Mouse (Mus musculus) embryonic facial prominence, embryonic 15.5 days (tissue): Measurements from ENCODE around the gene Thrsp. TPM values are rescaled to one million over a fixed set of nuclear protein-coding genes. Genes with fewer than 3 reads are reported as not detected.
A peak's percentile ranks its signal among the peaks of the same experiment; 100 is the strongest.

Experiments
- ATAC-seq: fragments of 200-750 bp; cut with Nextera tagmentation; 2 replicates; pipeline ENCODE4 v1.8.0; 2017; ENCODE audit warnings: low read depth, moderate TSS enrichment; ENCODE audit not compliant: insufficient number of reproducible peaks, low FRiP score, low TSS enrichment
- H3K27ac ChIP-seq: fragments of 300-500 bp; sonication (generic); replicated peaks from 2 replicates; pipeline ENCODE4 v1.5.1; 2015; ENCODE audit warnings: mild to moderate bottlenecking, inconsistent platforms
- H3K27me3 ChIP-seq: fragments of 300-500 bp; sonication (generic); 2 replicates; pipeline ENCODE4 v1.6.1; 2015; ENCODE audit warnings: inconsistent platforms
- H3K36me3 ChIP-seq: fragments of 300-500 bp; sonication (generic); 2 replicates; pipeline ENCODE4 v1.6.1; 2015; ENCODE audit warnings: mild to moderate bottlenecking, inconsistent platforms
- H3K4me1 ChIP-seq: fragments of 300-500 bp; sonication (generic); 2 replicates; pipeline ENCODE4 v1.6.1; 2015; ENCODE audit warnings: inconsistent platforms
- H3K4me2 ChIP-seq: fragments of 300-500 bp; sonication (generic); replicated peaks from 2 replicates; pipeline ENCODE4 v1.6.1; 2015; ENCODE audit warnings: mild to moderate bottlenecking, inconsistent platforms
- H3K4me3 ChIP-seq: fragments of 300-500 bp; sonication (generic); replicated peaks from 2 replicates; pipeline ENCODE4 v1.5.1; 2015; ENCODE audit warnings: mild to moderate bottlenecking, inconsistent platforms
- H3K9ac ChIP-seq: fragments of 300-500 bp; sonication (generic); 2 replicates; pipeline ENCODE4 v1.6.1; 2015; ENCODE audit warnings: inconsistent platforms
- H3K9me3 ChIP-seq: fragments of 300-500 bp; sonication (generic); replicated peaks from 2 replicates; pipeline ENCODE4 v1.6.1; 2016; ENCODE audit warnings: inconsistent platforms
- WGBS: fragments of 180-500 bp; shearing (Covaris S2); methylation state at CpG from one replicate; pipeline ENCODE4 v1.1.7; 2015; 5-methylcytosine and 5-hydroxymethylcytosine counted together
- polyA plus RNA-seq: library from polyadenylated mRNA; unstranded; fragments of >200 nt; fragmentation: Nextera tagmentation; extraction: Ambion mirVana; gene quantifications from 2 replicates; pipeline ENCODE4 v1.2.1, GENCODE M21; 2015

The Thrsp gene
- polyA plus RNA-seq, 1 experiment from 2014 or later, result 0.84 TPM

DNA sequence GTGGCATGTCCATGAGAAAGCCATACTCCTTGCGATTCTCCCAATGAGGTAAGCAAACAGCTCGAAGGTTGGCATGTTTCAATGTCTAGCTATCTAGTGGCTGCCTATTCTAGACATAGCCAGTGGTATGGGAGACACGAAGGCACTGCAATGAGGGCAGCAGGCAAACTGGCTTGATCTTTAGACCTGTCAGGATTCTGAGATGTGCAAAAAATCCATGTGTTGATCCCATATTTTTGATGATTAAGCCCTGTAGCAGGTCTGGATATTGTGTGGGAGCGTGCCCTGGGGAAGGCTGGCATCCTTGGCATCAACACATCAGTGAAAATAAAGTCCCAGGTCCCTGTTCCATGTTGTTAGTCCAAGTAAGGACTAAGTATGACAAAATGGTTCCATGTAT lies 29.0 kb downstream of the Thrsp start:
- ATAC-seq, result no peak
- Histone ChIP-seq H3K27me3 (no peaks in the 10 kb centered on the region), H3K4me3 (no peak overlapping the region), H3K4me1 (no peaks in the 10 kb centered on the region), H3K9me3 (no peaks in the 10 kb centered on the region), H3K27ac (no peak overlapping the region), H3K9ac (no peak overlapping the region), H3K36me3 (peaks cover 67% of the 10 kb centered on the region), H3K4me2 (no peak overlapping the region)
- 95% methylated on average over 4 of the region's 4 CpGs for WGBS

DNA sequence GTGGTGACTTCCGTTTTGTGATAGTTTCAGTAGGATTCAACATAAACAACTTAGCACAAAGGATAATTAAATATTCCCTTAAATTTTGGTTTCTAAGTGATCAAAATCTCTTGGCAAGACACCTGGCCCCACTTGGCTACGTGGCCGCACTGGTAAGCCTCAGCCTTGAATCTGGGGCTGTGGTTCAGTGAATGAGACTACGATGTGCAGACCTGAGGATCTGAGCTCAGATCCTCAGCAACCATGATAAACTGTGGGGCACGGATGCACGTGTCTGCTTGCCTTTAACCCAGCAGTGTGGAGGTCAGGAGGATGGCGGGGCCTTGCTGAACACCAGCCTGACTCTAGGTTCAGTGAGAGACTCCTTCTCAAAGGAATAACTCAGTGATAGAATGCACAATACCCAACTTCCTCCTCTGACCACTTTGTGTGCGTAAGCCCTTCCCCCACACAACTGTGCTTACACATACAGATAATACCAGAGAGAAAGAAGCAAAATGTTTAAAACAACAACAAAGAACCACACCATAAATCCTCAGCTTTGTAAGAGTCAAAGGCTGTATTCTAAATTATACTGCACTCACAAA lies 29.9 kb downstream of the Thrsp start:
- Histone ChIP-seq H3K4me1 (no peaks in the 10 kb centered on the region), H3K4me2 (no peak overlapping the region), H3K36me3 (peaks cover 76% of the 10 kb centered on the region), H3K27me3 (no peaks in the 10 kb centered on the region), H3K9me3 (no peaks in the 10 kb centered on the region), H3K9ac (no peak overlapping the region), H3K4me3 (no peak overlapping the region), H3K27ac (no peak overlapping the region)
- WGBS, result 91% methylated on average over 8 of the region's 8 CpGs
- no peak for ATAC-seq

DNA sequence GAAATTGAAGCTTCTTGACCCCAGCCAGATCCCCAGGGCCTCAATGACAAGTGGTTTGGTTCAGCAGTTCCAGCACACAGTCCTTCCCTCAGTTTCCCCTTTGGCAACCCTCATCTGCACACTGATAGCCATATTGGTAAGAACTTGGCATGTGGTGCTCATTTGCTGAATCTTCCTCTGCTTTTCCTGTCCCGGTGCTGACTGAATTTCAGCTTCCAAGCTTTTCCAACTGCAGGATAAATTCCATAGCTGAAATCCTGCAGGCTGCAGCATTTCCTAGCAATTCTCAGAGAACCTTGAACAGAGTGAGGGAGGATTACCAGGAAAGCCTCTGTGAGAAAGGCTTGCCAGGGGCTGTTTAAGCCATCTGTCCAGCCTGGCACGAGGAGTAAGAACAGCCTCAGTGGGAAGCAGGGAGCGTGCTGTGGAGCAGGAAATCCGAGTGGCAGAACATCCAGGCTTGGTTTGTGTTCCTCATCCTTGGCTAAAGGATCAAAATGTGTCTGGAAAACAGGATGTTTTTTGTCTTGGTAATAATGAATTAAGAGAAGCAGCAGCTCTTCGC lies 30.6 kb downstream of the Thrsp start:
- Histone ChIP-seq H3K4me1 (no peaks in the 10 kb centered on the region), H3K27me3 (no peaks in the 10 kb centered on the region), H3K4me3 (no peak overlapping the region), H3K9me3 (no peaks in the 10 kb centered on the region), H3K9ac (no peak overlapping the region), H3K36me3 (peaks cover 78% of the 10 kb centered on the region), H3K27ac (no peak overlapping the region), H3K4me2 (no peak overlapping the region)
- no peak for ATAC-seq
- WGBS, result 79% methylated on average over 5 of the region's 5 CpGs

DNA sequence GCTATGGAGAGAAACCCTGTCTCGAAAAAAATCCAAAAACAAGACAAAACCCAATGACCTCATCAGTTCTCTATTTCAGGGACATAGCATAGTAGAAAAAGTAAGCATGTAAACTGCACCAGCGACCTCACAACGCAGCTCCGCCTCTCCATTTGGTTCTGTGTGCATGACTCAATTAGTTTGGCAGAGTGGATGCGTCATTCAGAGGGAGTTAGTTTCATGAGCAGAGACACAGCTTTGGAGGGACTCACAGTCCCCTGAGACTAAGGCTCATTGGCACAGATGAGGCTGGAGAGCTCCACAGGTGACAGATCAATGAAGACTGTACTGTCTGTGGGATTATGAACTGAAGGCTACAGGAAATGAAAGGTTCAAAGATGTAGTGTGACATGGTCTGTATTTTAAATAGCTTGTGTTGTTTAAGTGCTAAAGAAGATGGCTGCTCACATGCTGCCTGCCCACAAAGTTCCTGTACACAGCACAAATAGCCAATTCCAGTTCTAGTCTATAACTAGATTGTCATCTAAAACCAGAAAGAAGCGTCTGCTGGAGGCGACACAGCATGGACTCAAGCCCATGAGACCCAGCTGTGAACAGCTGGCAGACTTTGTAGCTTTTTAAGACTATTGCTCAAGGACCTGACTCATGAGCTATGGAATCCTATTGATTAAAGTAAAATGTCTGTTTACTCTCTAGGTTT lies 31.3 kb downstream of the Thrsp start:
- 0 out of 2 replicates have a peak, but pooled peaks have one; percentile 15 for ATAC-seq
- H3K4me2 ChIP-seq, result no peak overlapping the region
- no peak overlapping the region for H3K9ac ChIP-seq
- H3K9me3 ChIP-seq, result no peaks in the 10 kb centered on the region
- peaks cover 78% of the 10 kb centered on the region for H3K36me3 ChIP-seq
- no peak overlapping the region for H3K27ac ChIP-seq
- H3K4me1 ChIP-seq, result no peaks in the 10 kb centered on the region
- H3K27me3 ChIP-seq, result no peaks in the 10 kb centered on the region
- WGBS, result 90% methylated on average over 7 of the region's 7 CpGs
- H3K4me3 ChIP-seq, result no peak overlapping the region

DNA sequence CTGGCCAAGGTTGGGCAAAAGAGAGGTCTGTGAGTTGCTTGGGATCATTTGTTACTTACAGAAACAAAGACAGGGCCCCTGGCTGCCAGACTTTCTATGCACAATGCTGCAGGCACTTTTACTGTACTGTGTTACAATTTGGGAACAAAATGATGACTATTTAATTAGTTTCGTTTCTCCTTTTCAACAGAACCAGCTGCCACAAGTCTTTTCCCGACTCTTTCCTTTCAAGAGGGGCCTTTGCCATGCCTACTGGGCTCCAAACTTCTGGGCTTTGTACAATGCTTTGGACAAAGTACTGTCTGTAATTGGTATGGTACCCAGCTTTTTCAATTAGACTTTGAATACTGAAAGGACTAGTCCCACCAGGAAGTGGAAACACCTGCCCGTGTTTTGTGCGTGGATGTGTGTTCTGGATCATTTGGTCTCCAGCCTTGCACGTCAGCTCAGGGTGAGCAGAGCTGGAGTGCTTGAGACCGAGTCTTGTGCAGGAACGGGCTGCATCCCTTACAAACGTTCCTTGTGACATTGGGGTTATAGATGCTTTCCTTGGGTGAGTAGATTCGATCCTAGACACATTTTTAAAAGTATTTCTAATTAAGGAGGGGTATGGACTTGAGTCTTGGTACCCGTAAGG lies 33.9 kb downstream of the Thrsp start:
- no peak overlapping the region for H3K9ac ChIP-seq
- H3K27me3 ChIP-seq, result no peaks in the 10 kb centered on the region
- ATAC-seq, result no peak
- WGBS, result 88% methylated on average over 10 of the region's 10 CpGs
- no peak overlapping the region for H3K4me3 ChIP-seq
- H3K4me1 ChIP-seq, result no peaks in the 10 kb centered on the region
- peaks cover 79% of the 10 kb centered on the region for H3K36me3 ChIP-seq
- H3K4me2 ChIP-seq, result no peak overlapping the region
- H3K27ac ChIP-seq, result no peak overlapping the region
- H3K9me3 ChIP-seq, result no peaks in the 10 kb centered on the region

DNA sequence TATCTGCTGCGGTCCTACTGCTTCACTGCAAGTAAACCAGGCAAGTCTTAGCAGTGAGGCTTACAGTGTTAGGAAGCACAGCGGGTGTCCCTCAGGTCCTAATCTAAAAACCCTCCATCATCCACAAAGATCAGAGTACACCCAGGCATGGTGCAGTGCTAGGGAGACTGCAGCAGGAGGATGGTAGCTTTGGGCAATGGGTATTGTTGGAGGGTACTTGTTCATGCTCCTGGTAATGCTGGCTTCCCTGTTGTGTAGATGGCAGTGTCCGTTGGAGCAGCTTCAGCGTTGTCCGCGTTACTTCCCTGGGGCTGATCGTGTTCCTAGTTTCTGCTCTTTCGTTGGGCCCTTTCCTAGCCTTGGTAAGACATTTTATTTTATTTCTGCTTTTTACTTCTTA lies 34.9 kb downstream of the Thrsp start:
- no peaks in the 10 kb centered on the region for H3K27me3 ChIP-seq

DNA sequence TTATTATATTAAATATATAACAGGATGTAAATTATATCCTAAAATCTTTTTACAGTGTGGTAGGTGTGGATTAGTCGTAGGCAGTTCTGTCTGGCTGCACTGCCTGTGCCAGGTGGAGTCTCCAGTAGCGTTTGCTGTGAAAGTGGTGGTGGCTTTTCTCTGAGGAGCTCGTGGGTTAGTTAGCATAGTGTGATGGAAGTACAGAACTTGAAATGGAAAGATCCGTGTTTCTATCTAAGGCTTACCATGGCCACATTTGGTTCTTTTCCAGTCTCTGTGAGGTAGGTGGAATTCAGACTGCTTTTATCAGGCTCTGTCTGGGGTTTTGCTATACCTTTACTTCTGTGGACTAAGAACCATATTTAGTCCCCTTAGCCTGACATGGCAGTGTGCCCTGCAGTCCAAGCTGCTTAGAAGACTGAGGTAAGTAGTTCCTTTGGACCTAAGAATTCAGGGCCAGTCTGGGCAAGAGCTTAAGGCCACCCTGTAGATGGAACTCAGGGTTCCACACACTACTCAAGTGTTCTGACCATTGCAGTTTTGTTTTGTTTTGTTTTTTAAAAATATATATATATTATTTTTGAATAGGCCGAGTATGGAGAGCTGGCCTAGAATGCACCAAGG lies 36.9 kb downstream of the Thrsp start:
- no peaks in the 10 kb centered on the region for H3K27me3 ChIP-seq
- H3K4me1 ChIP-seq, result no peaks in the 10 kb centered on the region
- H3K4me3 ChIP-seq, result no peak overlapping the region
- H3K36me3 ChIP-seq, result peaks cover 75% of the 10 kb centered on the region
- ATAC-seq, result no peak
- 90% methylated on average over 5 of the region's 5 CpGs for WGBS
- no peak overlapping the region for H3K9ac ChIP-seq
- no peaks in the 10 kb centered on the region for H3K9me3 ChIP-seq
- no peak overlapping the region for H3K4me2 ChIP-seq
- no peak overlapping the region for H3K27ac ChIP-seq

More for the DNA sequence above, 34.9 kb downstream of the Thrsp start:
- ATAC-seq, result no peak
- Histone ChIP-seq H3K36me3 (peaks cover 81% of the 10 kb centered on the region), H3K27ac (no peak overlapping the region), H3K4me3 (no peak overlapping the region), H3K9ac (no peak overlapping the region), H3K9me3 (no peaks in the 10 kb centered on the region), H3K4me1 (no peaks in the 10 kb centered on the region), H3K4me2 (no peak overlapping the region)
- 94% methylated on average over 8 of the region's 8 CpGs for WGBS

DNA sequence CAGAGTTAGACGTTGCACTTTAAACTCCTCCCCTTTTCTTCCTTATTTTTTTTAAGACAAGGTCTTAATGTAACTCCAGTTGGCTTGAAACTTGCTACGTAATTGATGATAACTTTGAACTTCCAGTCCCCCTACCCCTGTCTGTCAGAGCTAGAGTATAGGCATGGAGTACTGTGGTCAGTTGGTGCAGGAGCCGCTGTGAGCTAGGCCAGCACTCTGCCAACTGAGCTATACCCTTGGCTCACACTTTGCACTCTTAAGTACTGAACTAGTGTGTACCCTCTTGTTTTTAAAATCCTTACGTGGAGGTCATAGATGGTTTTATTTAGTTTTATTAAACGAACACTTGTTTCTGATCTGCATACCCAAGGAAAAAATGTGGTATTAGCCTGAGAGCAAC lies 38.2 kb downstream of the Thrsp start:
- Histone ChIP-seq H3K27ac (no peak overlapping the region), H3K4me3 (no peak overlapping the region), H3K4me1 (no peaks in the 10 kb centered on the region), H3K4me2 (no peak overlapping the region), H3K36me3 (peaks cover 77% of the 10 kb centered on the region), H3K9ac (no peak overlapping the region), H3K27me3 (no peaks in the 10 kb centered on the region), H3K9me3 (no peaks in the 10 kb centered on the region)
- no peak for ATAC-seq
- WGBS, result 91% methylated on average over 5 of the region's 5 CpGs

DNA sequence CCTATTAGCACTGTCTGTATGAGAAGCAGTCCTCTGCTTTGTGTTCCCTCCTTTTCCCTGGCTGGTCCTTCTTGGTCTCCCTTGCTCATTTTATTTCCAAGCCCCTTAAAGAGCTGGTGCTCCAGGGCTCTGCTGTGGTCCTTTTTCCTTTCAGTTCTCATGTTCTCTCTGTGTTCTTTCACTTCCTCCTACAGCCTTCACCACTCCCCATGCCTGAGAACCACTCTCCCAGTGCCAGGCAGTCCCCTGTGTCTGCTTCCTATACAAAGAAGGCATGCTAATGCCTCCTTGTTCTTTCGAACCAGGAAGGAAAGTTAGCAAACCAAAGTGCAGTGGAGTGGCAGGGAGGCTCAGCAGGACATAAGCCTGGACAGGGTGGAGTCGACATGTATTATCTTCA lies 41.6 kb downstream of the Thrsp start:
- WGBS, result 80% methylated on average over 2 of the region's 2 CpGs
- H3K9ac ChIP-seq, result no peak overlapping the region
- H3K4me3 ChIP-seq, result no peak overlapping the region
- no peak overlapping the region for H3K4me2 ChIP-seq
- H3K27ac ChIP-seq, result no peak overlapping the region
- H3K36me3 ChIP-seq, result peaks cover 55% of the 10 kb centered on the region
- H3K9me3 ChIP-seq, result no peaks in the 10 kb centered on the region
- no peaks in the 10 kb centered on the region for H3K27me3 ChIP-seq
- peaks cover 13% of the 10 kb centered on the region for H3K4me1 ChIP-seq
- no peak for ATAC-seq

DNA sequence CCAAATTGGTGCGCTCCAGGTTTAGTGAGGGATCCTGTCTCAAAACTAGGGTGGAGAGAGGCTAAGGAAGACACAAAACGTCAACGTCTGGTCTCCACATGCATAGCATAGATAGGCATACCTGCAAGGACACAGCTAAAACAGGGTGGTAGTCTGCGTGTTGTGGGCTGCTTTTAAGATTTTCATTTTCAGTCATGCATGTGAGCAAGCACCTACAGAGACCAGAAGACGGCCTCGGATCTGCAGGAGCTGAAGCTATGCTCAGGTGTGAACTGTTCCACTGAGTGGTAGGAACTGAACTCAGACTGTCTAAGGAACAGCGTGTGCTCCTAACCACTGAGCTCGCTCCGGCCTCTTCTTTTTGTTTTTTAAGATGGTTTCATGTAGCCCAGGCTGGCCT lies 42.4 kb downstream of the Thrsp start:
- H3K4me3 ChIP-seq, result no peak overlapping the region
- no peaks in the 10 kb centered on the region for H3K9me3 ChIP-seq
- no peaks in the 10 kb centered on the region for H3K27me3 ChIP-seq
- no peak for ATAC-seq
- no peak overlapping the region for H3K27ac ChIP-seq
- no peak overlapping the region for H3K9ac ChIP-seq
- H3K4me1 ChIP-seq, result peaks cover 16% of the 10 kb centered on the region
- H3K4me2 ChIP-seq, result no peak overlapping the region
- WGBS, result 92% methylated on average over 9 of the region's 9 CpGs
- H3K36me3 ChIP-seq, result peaks cover 55% of the 10 kb centered on the region

DNA sequence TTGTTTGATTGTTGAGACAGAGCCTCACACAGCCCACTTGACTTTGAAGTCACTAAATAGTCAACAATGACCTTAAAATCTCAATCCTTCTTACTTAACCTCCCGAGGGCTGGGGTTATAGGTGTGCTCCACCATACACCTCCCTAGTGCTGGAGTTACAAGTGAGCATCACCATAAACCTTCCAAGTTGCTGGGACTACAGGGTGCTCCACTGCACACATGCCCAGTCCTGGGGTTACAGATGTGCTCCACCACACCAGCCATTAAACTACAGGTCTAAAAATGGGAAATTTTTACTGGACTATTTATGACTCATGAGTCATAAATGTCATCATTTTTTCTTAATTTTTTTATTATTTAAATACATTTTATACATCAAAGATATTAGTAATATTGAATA lies 51.6 kb downstream of the Thrsp start:
- H3K36me3 ChIP-seq, result no peaks in the 10 kb centered on the region
- H3K27me3 ChIP-seq, result no peaks in the 10 kb centered on the region
- no peak overlapping the region for H3K4me2 ChIP-seq
- WGBS, result 84% methylated on average over 1 of the region's 1 CpGs
- ATAC-seq, result no peak
- no peaks in the 10 kb centered on the region for H3K9me3 ChIP-seq
- H3K27ac ChIP-seq, result no peak overlapping the region
- peaks cover 3% of the 10 kb centered on the region for H3K4me1 ChIP-seq
- no peak overlapping the region for H3K9ac ChIP-seq
- H3K4me3 ChIP-seq, result no peak overlapping the region
